Mouse (Mus musculus): Measurements from ENCODE around the gene Scd3. TPM values are rescaled to one million over a fixed set of nuclear protein-coding genes. Genes with fewer than 3 reads are reported as not detected.

The Scd3 gene
- polyA plus RNA-seq, 1 experiment from 2014 or later = 0.29 TPM

- WGBS = 75% methylated on average over 13 of the region's 13 CpGs
- Histone ChIP-seq H3K27me3 (replicated peaks) (no peaks in the 10 kb centered on the region), H3K4me2 (no peak overlapping the region), H3K4me3 (no peak overlapping the region), H3K36me3 (no peaks in the 10 kb centered on the region), H3K9ac (no peak overlapping the region), H3K4me1 (peaks cover 6% of the 10 kb centered on the region; the same call in 1 of the 2 replicates), H3K9me3 (no peaks in the 10 kb centered on the region), H3K27ac (replicated peaks) (no peak overlapping the region)
- no peak for ATAC-seq (ENCODE audit: extremely low read depth, insufficient number of reproducible peaks, low FRiP score, low TSS enrichment)
Observed at GRCm38 (mm10) chr19:44257377-44257966, 54.4 kb downstream of the Scd3 start.

DNA sequence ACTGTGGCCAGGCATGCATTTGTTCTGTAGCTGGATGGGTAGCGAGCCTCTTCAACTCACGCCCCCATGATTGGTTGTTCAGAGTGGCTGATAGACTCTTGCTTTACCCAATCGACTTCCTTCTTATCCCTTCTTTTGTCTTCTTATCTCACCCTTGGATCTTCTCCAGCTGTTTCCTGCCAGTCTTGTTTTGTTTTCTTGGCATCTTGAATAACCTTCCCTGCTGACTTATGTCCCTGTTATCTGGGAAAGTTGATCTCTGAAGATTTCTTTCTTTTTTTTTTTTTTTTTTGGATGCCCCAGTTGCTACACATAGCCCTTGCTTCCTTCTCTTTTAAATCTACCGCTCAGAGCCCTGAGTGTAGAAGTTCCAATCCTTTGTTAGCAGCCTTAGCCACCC lies 56.4 kb downstream of the Scd3 start:
- WGBS = 53% methylated on average over 4 of the region's 4 CpGs

GRCm38 (mm10) chr19:44260487-44260886 lies 57.4 kb downstream of the Scd3 start:
- Histone ChIP-seq H3K9ac (no peak overlapping the region), H3K36me3 (no peaks in the 10 kb centered on the region), H3K27me3 (replicated peaks) (no peaks in the 10 kb centered on the region), H3K9me3 (no peaks in the 10 kb centered on the region), H3K4me3 (no peak overlapping the region), H3K4me1 (no peaks in the 10 kb centered on the region), H3K27ac (replicated peaks) (no peak overlapping the region), H3K4me2 (no peak overlapping the region)
- 67% methylated on average over 5 of the region's 5 CpGs for WGBS
- no peak for ATAC-seq (ENCODE audit: extremely low read depth, insufficient number of reproducible peaks, low FRiP score, low TSS enrichment)

More for the DNA sequence above, 56.4 kb downstream of the Scd3 start:
- no peak overlapping the region for H3K27ac ChIP-seq (replicated peaks)
- H3K4me2 ChIP-seq = no peak overlapping the region
- no peaks in the 10 kb centered on the region for H3K9me3 ChIP-seq
- H3K9ac ChIP-seq = no peak overlapping the region
- H3K4me1 ChIP-seq = peaks cover 6% of the 10 kb centered on the region; the same call in 1 of the 2 replicates
- H3K36me3 ChIP-seq = no peaks in the 10 kb centered on the region
- H3K27me3 ChIP-seq (replicated peaks) = no peaks in the 10 kb centered on the region
- no peak overlapping the region for H3K4me3 ChIP-seq
- ATAC-seq (ENCODE audit: extremely low read depth, insufficient number of reproducible peaks, low FRiP score, low TSS enrichment) = no peak

DNA sequence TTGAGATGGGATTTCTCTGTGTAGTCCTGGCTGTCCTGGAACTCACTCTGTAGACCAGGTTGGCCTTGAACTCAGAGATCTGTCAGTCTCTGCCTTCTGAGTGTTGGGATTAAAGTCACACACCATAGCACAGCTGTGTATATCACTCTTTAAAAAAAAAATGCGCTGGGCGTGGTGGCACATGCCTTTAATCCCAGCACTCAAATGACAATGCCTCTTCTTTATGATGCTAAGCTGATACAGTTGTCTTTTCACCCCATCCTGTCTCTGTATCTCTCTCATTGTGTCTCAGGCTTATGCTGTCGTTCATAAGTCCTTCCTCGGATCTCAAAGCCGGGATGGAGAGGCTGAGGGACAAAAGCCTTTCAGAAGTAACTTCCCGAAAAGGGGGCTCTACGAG lies 58.7 kb downstream of the Scd3 start:
- Histone ChIP-seq H3K27me3 (replicated peaks) (no peaks in the 10 kb centered on the region), H3K4me1 (peaks cover 9% of the 10 kb centered on the region), H3K9me3 (no peaks in the 10 kb centered on the region), H3K36me3 (no peaks in the 10 kb centered on the region), H3K4me3 (no peak overlapping the region), H3K27ac (replicated peaks) (no peak overlapping the region), H3K9ac (no peak overlapping the region), H3K4me2 (no peak overlapping the region)
- WGBS = 75% methylated on average over 7 of the region's 7 CpGs
- no peak for ATAC-seq (ENCODE audit: extremely low read depth, insufficient number of reproducible peaks, low FRiP score, low TSS enrichment)

DNA sequence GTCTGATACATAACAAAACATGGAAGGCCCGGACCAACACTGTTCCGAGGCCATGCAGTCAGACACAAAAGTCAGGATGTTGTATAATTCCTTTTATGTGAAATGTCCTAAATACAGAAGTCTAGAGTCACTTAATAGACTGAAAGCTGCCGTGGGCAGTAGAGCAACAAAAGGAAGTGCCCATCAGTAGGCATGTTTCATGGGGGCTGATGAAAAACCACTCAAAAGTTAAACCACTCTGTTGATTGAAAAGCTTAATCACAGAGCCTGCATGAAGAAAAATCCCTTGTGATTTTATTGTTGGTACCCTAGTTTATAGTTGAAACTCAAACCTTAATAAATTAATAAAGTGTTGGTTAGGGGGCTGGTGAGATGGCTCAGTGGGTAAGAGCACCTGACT lies 60.5 kb downstream of the Scd3 start:
- Histone ChIP-seq H3K27me3 (replicated peaks) (no peaks in the 10 kb centered on the region), H3K4me2 (no peak overlapping the region), H3K4me1 (peaks cover 17% of the 10 kb centered on the region), H3K27ac (replicated peaks) (no peak overlapping the region), H3K4me3 (no peak overlapping the region), H3K9ac (no peak overlapping the region), H3K36me3 (no peaks in the 10 kb centered on the region), H3K9me3 (no peaks in the 10 kb centered on the region)
- 78% methylated on average over 3 of the region's 3 CpGs for WGBS
- ATAC-seq (ENCODE audit: extremely low read depth, insufficient number of reproducible peaks, low FRiP score, low TSS enrichment) = no peak

DNA sequence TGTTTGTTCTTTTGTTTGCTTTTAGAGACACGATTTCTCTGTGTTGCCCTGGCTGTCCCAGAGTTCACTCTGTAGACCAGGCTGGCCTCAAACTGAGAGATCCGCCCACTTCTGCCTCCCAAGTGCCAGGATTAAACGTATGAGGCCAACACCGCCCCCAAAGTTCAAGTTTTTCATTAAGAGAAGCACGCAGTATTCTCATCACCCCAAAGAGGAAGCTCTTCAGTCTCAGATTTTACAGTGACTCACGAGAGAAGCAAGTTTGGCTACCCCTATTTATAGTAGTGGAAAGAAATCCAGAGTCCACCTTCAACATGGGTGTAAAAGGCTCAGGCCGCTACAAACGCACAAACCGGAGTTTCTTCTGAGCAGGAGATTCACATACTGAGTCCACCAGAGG lies 61.2 kb downstream of the Scd3 start:
- Histone ChIP-seq H3K36me3 (no peaks in the 10 kb centered on the region), H3K9me3 (no peaks in the 10 kb centered on the region), H3K27ac (replicated peaks) (no peak overlapping the region), H3K4me2 (no peak overlapping the region), H3K27me3 (replicated peaks) (no peaks in the 10 kb centered on the region), H3K9ac (no peak overlapping the region), H3K4me1 (peaks cover 17% of the 10 kb centered on the region), H3K4me3 (no peak overlapping the region)
- ATAC-seq (ENCODE audit: extremely low read depth, insufficient number of reproducible peaks, low FRiP score, low TSS enrichment) = no peak
- WGBS = 69% methylated on average over 9 of the region's 9 CpGs

- Histone ChIP-seq H3K4me2 (no peak overlapping the region), H3K27me3 (replicated peaks) (no peaks in the 10 kb centered on the region), H3K36me3 (no peaks in the 10 kb centered on the region), H3K9ac (no peak overlapping the region), H3K4me1 (peaks cover 17% of the 10 kb centered on the region), H3K9me3 (no peaks in the 10 kb centered on the region), H3K4me3 (no peak overlapping the region), H3K27ac (replicated peaks) (no peak overlapping the region)
- ATAC-seq (ENCODE audit: extremely low read depth, insufficient number of reproducible peaks, low FRiP score, low TSS enrichment) = no peak
- 69% methylated on average over 7 of the region's 7 CpGs for WGBS
Observed at GRCm38 (mm10) chr19:44265300-44265699, 62.2 kb downstream of the Scd3 start.

DNA sequence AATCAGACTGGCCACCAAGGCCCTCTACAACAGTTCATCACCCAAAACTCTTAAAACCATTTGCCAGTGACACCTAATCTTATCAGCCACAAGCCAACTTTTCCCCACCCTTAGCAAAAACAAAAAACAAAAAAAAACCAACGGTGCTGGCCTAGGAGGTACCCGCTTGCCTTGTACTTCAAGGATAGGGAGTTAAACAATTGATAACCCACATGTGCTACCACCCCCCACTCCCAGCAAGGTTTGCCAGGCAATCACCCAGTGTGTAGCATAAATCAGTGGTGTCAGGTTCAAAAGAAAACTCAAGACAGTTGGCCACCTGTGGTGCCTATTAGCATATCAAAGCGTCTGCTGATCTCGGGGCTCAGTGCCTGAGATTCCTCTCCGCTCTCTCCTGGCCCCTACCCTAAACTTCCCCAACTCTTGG lies 62.9 kb downstream of the Scd3 start:
- Histone ChIP-seq H3K27me3 (replicated peaks) (no peaks in the 10 kb centered on the region), H3K27ac (replicated peaks) (peak overlapping the region; percentile 96), H3K4me3 (no peak overlapping the region), H3K36me3 (no peaks in the 10 kb centered on the region), H3K4me1 (peaks cover 17% of the 10 kb centered on the region), H3K9ac (0 out of 2 replicates have a peak overlapping the region, but pooled peaks have one; percentile 87), H3K4me2 (peak overlapping the region; percentile 83), H3K9me3 (no peaks in the 10 kb centered on the region)
- ATAC-seq (ENCODE audit: extremely low read depth, insufficient number of reproducible peaks, low FRiP score, low TSS enrichment) = no peak
- WGBS = 47% methylated on average over 5 of the region's 5 CpGs

- 11% methylated on average over 6 of the region's 6 CpGs for WGBS
- Histone ChIP-seq H3K4me3 (peak overlapping the region; percentile 63), H3K9me3 (no peaks in the 10 kb centered on the region), H3K27me3 (replicated peaks) (no peaks in the 10 kb centered on the region), H3K36me3 (no peaks in the 10 kb centered on the region), H3K9ac (peak overlapping the region; percentile 87), H3K27ac (replicated peaks) (peak overlapping the region; percentile 96), H3K4me2 (peak overlapping the region; percentile 83), H3K4me1 (peaks cover 17% of the 10 kb centered on the region)
- no peak; the same call in 1 of the 2 replicates for ATAC-seq (ENCODE audit: extremely low read depth, insufficient number of reproducible peaks, low FRiP score, low TSS enrichment)
Observed at GRCm38 (mm10) chr19:44266458-44266823, 63.4 kb downstream of the Scd3 start.

DNA sequence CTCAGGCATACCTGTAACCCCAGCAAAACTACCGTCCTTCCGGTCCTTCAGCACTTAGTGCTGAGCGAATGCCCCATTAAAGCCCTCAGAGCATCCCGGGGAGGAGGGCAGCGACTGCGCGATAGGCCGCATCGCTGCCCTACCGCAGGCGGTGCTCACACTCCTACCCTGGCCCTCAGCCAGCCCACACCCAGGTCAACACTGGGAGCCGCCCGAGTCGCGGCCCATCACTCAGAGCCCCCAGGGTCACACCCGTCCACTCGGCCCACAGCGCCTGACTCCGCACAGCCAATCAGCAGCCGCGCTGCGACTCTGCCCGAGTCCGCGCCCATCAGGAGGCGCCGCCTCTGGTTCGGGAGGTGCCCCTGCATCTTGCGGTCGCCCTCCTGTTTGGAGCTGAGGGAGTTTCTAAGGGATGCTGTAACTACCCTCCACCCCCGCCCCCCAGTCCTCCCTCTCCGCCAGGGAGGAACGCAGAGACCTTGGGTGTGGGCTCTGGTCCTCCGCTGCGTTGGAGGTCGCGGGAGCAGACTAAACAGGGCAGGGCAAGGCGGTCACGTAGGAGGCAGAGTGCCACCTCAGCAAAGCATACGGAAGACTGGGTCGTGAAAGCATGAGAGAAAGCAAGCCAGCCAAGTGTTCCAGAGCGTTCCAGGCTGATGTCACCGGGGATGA lies 63.9 kb downstream of the Scd3 start:
- no peaks in the 10 kb centered on the region for H3K9me3 ChIP-seq
- peak; percentile 98 for ATAC-seq (ENCODE audit: extremely low read depth, insufficient number of reproducible peaks, low FRiP score, low TSS enrichment)
- H3K4me1 ChIP-seq = peaks cover 17% of the 10 kb centered on the region
- WGBS = under 1% methylated on average over 43 of the region's 43 CpGs
- H3K4me2 ChIP-seq = peak overlapping the region; percentile 83
- H3K27me3 ChIP-seq (replicated peaks) = no peaks in the 10 kb centered on the region
- H3K4me3 ChIP-seq = peak overlapping the region; percentile 63
- H3K36me3 ChIP-seq = no peaks in the 10 kb centered on the region
- H3K27ac ChIP-seq (replicated peaks) = peak overlapping the region; percentile 96
- H3K9ac ChIP-seq = peak overlapping the region; percentile 87

DNA sequence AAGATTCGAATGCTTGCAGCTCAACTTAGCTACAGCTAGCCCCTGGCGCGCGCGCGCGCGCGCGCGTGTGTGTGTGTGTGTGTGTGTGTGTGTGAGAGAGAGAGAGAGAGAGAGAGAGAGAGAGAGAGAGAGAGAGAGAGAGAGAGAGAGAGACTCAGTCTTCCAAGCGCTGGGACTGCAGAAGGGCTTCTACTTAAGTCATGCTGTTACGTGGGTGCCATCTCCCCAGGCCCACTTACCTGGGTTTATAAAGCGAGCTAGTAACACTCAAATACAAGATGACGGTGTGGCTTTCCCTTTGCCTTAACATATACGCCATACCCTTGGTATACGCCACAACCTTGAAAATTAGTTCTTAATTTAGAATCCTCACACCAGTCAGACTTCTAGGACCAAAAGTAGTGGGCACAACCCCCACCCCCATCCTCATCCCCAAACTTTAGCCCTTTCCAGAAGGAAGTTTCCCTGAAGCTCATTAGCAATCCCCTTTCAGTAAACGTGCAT lies 64.5 kb downstream of the Scd3 start:
- Histone ChIP-seq H3K4me3 (peak overlapping the region; percentile 63), H3K9ac (peak overlapping the region; percentile 87), H3K27me3 (replicated peaks) (no peaks in the 10 kb centered on the region), H3K4me2 (peak overlapping the region; percentile 83), H3K4me1 (peaks cover 17% of the 10 kb centered on the region), H3K27ac (replicated peaks) (peak overlapping the region; percentile 96), H3K9me3 (no peaks in the 10 kb centered on the region), H3K36me3 (no peaks in the 10 kb centered on the region)
- ATAC-seq (ENCODE audit: extremely low read depth, insufficient number of reproducible peaks, low FRiP score, low TSS enrichment) = no peak; the same call in 1 of the 2 replicates
- WGBS = 9% methylated on average over 18 of the region's 18 CpGs

DNA sequence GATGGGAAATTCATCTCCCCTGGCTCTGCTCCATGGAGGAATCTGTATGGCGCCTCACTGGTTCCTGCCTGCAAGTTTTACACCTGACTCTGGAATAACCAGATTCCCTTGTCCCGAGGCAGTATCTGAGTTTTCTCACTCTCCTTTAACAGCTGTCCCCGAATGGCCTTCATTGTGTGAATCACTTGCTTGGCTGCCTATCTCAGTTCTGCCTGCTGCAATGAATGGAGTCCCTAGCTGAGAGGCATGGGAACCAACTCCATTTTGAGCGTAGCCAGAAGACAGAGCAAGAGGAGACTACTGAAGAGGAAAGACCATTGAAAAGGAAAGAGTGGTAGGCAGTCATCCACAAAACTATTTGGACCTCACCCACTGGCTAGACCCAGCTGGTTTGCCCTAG lies 70.6 kb downstream of the Scd3 start:
- no peak for ATAC-seq (ENCODE audit: extremely low read depth, insufficient number of reproducible peaks, low FRiP score, low TSS enrichment)
- H3K4me1 ChIP-seq = peaks cover 19% of the 10 kb centered on the region
- H3K4me2 ChIP-seq = no peak overlapping the region
- no peak overlapping the region for H3K27ac ChIP-seq (replicated peaks)
- no peaks in the 10 kb centered on the region for H3K27me3 ChIP-seq (replicated peaks)
- no peaks in the 10 kb centered on the region for H3K36me3 ChIP-seq
- no peak overlapping the region for H3K4me3 ChIP-seq
- no peak overlapping the region for H3K9ac ChIP-seq
- H3K9me3 ChIP-seq = no peaks in the 10 kb centered on the region
- WGBS = 70% methylated on average over 4 of the region's 4 CpGs
